Mouse (Mus musculus) kidney, adult 2 months (tissue): Measurements from ENCODE around the gene Ndufs2.

Experiments used
- CTCF ChIP-seq: fragments of 200-500 bp; conservative IDR thresholded peaks from 2 replicates; pipeline ENCODE4 v1.5.1; 2011; ENCODE audit warnings: low read depth, mild to moderate bottlenecking, control low read depth, low read length, moderate library complexity, mixed read lengths; ENCODE audit not compliant: insufficient read depth, insufficient read length
- POLR2A ChIP-seq: fragments of 200-500 bp; IDR thresholded peaks from one replicate; pipeline ENCODE4 v1.6.1; 2011; ENCODE audit warnings: low read depth, low read length, control low read depth

GRCm38 (mm10) chr1:171204249-171204644, 46.9 kb downstream of the Ndufs2 start:
- no peak for TF ChIP-seq POLR2A
- no peak for TF ChIP-seq CTCF
